Mouse (Mus musculus) lung, postnatal 10 days (tissue): ENCODE measurements around the gene Mllt6.
"Not testable (repeated sequence)": the region's sequence is repeated elsewhere in the genome, so short reads cannot be mapped to it uniquely, and the experiment has no call there.

Experiments used
- DNase-seq: peaks from one replicate; pipeline ENCODE4 v3.0.0; 2021

Gene Mllt6

GRCm38 (mm10) chr11:97697199-97697890, 34.1 kb downstream of the Mllt6 start:
- no peak for DNase-seq

DNA sequence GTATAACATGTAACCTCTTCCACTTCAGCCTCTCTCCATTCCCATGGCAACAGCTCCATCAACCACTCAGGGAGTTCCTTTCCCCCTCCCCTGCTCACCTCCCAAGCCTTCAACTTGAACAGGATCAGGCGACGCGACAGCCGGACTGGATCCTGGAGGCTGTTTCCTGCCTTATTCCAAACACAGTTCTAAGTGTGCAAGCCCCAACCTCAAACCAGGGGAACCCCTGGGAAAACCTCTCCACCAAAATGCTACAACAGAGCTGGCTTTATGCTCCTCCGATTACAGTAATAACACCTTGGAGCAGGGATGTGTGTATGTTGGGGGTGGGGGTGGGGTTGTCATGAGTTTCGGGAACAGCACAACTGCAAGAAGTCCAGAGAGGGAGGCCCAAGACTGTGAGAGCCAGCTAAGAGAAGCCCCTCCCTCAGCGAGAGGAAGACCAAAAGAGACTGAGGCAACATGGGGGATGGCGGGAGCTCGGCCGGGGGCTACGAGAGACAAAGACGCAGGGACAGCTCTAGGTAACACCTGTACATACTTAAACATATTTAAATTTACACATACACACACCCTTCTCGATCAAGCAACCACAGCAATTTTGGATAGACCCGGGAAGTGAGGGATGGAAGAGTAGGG, 34.8 kb downstream of the Mllt6 start:
- DNase-seq: no peak

- DNase-seq: peak; percentile 90
These were observed 35.8 kb downstream of the Mllt6 start for GRCm38 (mm10) chr11:97698741-97699611.

- peak; percentile 98 for DNase-seq
These were observed 36.4 kb downstream of the Mllt6 start for GRCm38 (mm10) chr11:97699626-97700002.

DNA sequence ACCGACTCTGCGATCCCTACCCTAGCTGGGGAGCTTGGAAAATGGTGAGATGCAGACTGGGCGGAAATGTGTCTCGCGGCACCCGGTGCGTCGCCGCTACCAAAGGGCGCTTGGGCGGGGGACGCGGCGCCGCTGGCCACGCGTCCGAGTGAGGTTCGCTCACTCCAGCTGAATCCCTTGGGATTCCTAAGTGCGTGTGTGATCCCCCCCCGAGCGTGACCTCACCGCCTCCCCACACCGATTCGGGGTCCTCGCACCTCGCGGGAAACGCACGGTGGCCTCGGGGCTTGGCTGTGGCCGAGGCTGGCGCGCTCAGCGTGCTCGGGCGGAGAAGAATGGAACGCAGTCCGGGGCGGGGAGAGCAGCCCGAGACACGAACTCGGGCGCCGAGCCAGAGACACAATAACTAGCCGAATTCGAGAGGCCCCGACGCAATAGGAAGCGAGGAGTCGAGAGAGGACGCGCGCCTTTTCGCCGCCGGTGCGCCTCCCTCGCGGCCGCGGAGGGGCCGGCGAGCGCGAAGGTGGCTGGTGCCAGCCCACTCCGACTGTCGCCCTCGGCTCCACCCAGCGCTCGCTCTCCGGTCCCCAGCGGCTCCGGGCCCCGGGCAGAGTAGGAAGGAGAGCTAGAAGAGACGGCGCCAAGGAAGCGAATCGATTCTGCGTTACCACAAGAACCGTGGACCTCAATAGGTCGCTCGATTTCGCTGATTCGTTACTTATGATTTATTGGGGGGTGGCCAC, 37.0 kb downstream of the Mllt6 start, which contains the start of gene Pcgf2:
Gene Pcgf2, minus strand, starts transcription at position 495 of the 743 bp plus-strand sequence.
- DNase-seq: peak; percentile 93

DNA sequence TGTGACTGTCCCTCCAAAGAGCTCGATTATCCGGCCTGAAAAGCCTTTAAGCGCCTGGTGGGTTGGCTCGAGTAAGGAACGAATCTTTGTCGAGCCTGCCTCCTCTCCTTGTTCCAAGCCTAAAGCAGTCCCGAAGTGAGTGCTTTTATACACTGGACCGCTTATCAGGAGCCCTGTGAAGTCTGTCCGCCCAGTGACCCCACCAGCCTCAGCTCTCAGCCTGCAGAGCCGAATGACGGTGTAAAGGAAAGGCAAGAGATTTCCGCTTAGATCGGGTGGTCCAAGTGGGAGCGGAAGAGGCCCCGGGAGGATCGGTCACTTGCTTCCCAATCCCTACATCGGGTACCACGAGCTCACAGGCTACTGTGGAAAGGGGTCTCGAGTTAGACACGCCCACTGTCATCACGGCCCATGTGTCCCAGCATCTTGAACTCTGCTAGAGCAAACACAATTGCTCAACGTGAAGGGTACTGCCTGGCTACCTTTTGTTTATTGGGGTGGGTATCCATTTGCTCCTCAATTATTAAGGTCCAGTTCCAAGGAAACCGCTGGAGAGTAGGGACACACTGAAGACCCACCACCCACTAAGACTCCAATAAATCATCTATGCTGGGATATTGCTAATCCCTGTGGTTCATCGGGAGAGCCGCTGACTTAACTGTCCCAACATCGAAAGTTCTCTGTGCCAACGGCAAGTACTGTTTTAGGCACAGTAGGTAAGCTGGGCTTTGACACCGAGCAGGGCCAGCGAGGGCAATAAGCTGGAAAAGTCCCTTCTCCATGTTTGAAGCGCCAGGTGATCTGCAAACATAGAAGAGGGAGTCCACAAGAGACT, 37.7 kb downstream of the Mllt6 start:
- peak; percentile 60 for DNase-seq

GRCm38 (mm10) chr11:97701581-97702392, 38.6 kb downstream of the Mllt6 start:
- no peak for DNase-seq

- DNase-seq: peak; percentile 93
These were observed 39.2 kb downstream of the Mllt6 start for GRCm38 (mm10) chr11:97702393-97702745.

DNA sequence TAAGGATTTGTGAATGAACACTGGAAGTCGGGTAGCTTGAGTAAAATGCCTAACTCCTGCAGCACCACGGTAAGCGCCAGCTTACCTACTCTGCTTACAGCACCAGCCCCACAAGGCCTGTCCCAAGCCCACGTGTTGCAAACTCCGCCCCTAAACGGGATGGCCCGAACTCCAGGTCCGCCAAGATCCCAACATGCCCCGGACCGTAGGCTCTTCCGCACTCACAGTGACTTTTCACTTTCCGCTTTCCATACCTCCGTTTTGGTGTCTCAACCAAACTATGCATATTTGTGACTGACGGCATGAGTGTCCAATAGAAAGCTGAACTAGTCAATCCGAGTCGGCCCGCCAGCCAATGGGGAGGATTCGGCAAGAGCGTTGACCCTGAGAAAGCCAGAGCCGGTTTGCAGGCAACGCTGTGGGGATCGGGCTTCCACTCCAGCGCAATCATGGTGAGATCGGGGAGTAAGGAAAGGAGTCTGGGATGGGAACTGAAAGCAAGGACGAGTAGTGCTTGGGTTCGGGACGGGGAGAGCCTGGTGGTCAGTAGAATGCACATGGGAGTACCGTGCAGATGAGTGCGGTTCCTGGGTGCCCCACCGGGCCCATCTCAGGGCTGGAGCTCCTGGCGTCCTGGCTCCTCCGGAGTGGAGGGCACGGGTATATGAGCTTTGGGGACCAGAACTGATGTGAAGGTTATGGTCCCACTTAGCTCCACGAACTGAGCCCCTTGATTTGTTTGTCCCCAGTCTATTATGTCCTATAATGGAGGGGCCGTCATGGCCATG, 40.0 kb downstream of the Mllt6 start, which contains the start of gene Psmb3:
Gene Psmb3, plus strand, starts transcription at position 361 of the 788 bp plus-strand sequence.
- DNase-seq: peak; percentile 100

DNA sequence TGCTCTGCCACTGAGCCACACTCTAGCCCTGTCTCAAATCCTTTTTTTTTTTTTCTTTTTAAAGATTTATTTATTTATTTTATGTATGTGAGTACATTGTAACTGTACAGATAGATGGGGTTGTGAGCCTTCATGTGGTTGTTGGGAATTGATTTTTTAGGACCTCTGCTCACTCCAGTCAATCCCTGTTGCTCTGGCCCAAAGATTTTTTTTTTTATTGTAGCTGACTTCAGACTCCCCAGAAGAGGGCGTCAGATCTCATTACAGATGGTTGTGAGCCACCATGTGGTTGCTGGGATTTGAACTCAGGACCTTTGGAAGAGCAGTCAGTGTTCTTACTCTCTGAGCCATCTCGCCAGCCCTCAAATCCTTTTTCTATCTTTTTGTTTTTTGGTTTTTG, 46.9 kb downstream of the Mllt6 start:
- not testable (repeated sequence) for DNase-seq

DNA sequence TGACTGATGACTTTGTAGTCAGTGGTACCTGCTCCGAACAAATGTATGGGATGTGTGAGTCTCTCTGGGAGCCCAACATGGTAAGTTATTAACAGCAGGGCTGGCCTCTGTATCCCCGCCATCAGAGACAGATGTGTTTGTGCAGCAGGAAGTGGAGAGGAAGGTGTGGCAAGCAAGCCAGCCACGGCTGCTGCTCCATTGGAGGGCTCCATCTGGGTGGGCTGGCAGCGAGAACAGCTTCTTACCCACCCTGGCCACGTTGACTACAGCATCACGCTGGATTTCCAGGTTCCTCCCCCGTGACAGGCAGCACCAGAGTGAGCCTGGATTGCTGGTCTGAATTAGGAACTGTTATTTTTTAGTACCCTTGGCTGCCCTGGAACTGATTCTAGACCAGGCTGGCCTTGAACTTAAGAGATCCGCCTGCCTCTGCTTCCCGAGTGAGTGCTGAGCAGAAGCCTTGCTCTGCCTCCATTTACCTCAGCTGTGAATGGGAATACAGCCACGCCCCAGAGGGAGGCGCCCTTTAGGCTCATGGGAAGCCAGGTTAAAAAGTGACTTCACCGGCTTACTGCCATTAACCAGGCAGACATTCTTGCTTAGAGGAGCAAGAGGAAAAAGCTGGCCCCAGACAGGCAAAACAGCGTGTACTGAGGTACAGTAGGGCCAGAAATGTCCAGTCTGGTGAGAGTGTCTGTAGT, 48.1 kb downstream of the Mllt6 start:
- no peak for DNase-seq

- no peak for DNase-seq
These were observed 49.1 kb downstream of the Mllt6 start for GRCm38 (mm10) chr11:97712286-97712685.

DNA sequence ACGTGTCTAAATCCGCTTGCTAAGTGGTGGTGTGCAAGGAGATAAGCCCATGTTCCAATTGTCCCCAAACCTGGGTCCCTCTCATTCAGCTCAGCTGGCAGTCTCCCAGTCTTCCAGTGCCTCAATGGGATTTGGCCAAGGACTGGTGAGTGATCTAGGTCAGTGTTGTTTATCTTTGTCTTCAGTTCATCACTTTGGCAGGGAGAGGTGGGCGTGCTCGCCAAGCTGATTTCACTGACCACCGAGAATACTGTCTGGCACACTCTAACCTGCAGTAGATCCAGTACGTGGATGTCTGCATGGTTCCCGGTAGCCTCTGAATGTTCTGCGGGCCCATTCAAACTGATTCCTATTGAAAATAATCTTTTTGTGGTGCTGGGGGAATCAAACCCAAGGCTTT, 50.7 kb downstream of the Mllt6 start:
- peak; percentile 63 for DNase-seq

- DNase-seq: no peak
These were observed 51.1 kb downstream of the Mllt6 start for GRCm38 (mm10) chr11:97714356-97714755.

DNA sequence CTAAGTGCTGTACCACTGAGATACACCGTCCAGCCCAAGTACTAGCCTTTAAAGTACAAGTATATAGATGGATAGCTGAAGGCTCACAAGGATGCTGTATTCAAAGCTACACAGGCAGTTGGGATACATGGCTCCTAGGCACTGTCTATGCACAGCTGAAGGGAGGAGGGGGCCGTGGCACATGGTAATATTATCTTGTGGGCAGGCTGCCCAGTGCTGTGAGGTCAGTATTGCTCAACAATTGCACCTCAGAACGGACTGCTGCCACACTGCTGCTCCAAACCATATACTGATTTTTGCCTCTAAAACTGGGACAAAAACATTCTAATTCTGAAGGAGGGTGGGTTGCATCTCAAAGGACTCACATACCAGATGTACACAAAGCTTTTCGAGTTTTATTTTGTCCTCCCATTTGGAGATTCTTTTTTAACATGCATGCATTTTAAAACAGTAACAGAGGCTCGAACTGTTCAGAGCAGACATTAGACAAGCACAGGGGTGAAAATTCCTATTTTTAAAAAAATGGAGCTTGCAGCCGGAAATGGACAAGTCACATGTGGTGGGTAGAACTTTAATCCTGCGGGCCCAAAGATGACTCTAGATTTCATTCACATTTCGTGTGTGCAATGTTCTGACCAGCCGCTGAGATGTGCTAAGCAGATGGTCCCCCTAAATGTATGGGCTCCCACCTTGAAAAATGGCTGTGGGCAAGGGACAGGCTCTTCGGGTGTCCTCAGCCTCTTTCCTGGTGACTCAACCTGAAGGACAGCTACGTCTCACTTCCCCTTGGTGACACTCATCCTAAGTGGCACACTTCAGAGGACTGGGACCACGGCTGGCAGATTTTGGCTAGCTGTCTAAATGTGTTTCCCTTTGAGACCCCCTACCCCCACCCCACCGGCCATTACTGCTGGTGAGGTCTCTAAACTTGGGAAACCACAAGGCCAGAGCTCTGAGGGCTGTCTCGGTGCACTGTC, 51.9 kb downstream of the Mllt6 start:
- DNase-seq: peak; percentile 37

DNA sequence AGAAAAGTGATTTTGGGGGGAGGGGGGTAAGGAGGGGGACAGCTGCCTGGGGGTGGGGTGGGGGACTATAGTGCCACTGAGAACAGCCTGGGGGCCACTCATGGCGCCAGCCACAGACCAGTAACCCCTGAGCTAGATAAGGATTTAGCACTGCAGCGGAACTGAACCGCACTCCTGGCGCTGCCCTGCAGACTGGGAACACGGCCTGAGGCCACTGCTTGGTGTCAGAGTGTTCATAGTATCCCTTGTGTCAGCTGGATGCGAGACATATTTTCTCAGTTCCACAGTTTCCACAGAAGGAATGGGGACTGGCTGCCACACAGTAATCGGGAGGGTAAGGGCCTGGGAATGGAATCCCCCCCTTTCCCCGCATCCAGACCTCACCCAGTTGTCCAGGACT, 52.8 kb downstream of the Mllt6 start:
- DNase-seq: no peak

DNA sequence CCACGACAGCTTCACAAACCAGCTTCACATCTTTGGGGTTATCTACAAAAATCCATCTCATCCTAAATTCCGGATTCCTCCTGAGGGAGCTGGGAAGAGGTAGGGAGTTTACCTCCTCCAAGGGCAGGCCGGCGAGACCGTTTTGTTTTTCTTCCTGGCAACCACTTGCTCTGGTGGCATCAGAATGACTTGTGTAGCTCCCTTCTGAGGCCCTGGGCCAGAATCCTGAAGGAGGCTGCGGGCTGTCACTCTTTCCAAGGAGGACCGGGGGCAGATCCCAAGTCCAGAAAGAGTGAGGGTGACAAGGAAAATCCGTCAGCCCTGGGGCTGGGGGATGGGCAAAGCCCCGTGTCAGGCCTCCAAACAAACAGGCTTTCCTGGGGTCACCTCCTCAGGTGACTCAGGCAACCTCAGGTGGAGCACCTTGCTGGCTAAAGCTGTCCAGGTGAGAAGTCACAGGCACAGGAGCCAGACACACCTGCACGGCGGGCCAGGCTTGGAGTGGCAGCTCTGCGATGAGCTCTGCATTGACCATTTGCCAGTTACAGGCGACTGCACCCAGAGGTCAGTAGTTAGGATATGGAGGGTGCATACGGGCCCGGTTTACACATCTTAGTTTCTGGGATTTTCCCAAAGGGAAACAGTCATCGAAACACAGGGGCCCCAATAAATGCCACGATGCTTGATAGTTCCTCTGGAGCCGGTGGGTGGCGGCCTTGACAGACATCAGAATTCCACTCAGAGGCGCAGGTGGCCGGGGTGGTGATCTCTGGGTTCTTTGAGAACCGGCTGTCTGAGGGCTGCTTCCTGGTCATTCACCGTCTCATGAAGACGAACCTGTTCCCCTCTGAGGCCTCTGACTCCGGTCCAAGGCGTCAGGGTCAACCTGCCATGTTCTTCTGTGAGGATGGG, 54.4 kb downstream of the Mllt6 start:
- DNase-seq: no peak
